Comparison of ENCODE assay signal across 24 mouse cellular contexts in the genomic region with DNA sequence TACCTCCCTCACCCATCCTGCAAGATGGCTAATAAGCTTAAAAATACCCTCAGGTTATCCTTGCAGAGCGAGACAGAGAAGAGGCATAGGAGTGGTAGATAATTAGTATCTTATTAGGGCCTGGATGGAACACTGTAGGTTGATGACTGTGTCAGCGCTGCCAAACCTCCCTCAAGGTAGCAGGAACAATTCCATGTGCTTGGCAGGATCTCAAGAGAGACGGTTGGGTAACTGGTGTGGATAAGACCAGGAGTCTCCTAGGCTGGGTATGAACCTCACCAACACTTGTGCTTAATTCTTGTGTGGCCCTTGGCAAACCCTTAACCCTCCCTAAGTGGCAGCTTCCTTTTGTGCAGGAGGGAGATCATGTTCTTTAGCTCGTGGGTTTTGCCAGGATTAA. TPM values are rescaled to one million over a fixed set of nuclear protein-coding genes. Genes with fewer than 3 reads are reported as not detected.
DNase-seq lines count a peak whose midpoint lies in the region; ATAC-seq lines count a peak whose summit lies in the region.
"Had no signal": no experiment of that assay in that cellular context is flagged by ENCODE, and none has a peak within 500 bp of the region (broad histone marks: within the 10 kb centered on the region; RNA-seq: fewer than 3 reads in every experiment).

No protein-coding gene starts in this region.

- no peaks in the 10 kb centered on the region for H3K4me1 ChIP-seq in embryonic facial prominence, embryonic 14.5 days (ENCODE audit: control insufficient read depth, insufficient read depth, low read length)
- peaks cover 13% of the 10 kb centered on the region; the same call in 1 of the 2 replicates for H3K4me1 ChIP-seq in embryonic facial prominence, embryonic 10.5 days
- H3K4me1 ChIP-seq: embryonic facial prominence, embryonic 12.5 days; embryonic facial prominence, embryonic 15.5 days had no signal

- no peak overlapping the region for H3K4me2 ChIP-seq in embryonic facial prominence, embryonic 14.5 days (ENCODE audit: low read depth, low read length)
- H3K4me2 ChIP-seq: embryonic facial prominence, embryonic 12.5 days; embryonic facial prominence, embryonic 15.5 days; forebrain, embryonic 13.5 days; forebrain, embryonic 15.5 days had no signal

- peak; percentile 31; the same call in 1 of the 2 replicates for ATAC-seq in embryonic facial prominence, embryonic 14.5 days (ENCODE audit: low read depth)
- ATAC-seq: activated CD4-positive, CD25-positive, alpha-beta regulatory T cell, adult 4 months; CD4-positive, CD25-positive, alpha-beta regulatory T cell, adult 4 months; forebrain, embryonic 13.5 days; forebrain, embryonic 15.5 days; forebrain, postnatal 0 days; Patski had no signal

- DNase-seq in cerebellum, postnatal 10 days: peak; percentile 34 to 41
- no peak for DNase-seq in cerebellum, adult 9-11 months
- peak; percentile 22 for DNase-seq in embryonic facial prominence, embryonic 14.5 days (ENCODE audit: low spot score)
- no peak for DNase-seq in embryonic facial prominence, embryonic 10.5 days (ENCODE audit: low spot score)
- DNase-seq in gonadal fat pad, adult 2 months (ENCODE audit: low read depth): peak; percentile 98
- no peak for DNase-seq in urinary bladder, adult 18-20 months (ENCODE audit: low spot score in 2 of 2)
- DNase-seq: adrenal gland, adult 2 months; adrenal gland, postnatal 10 days; adrenal gland, postnatal 25 days; B cell, adult 2 months; cerebellum, adult 11-12 months; cerebellum, adult 2 months; cerebellum, adult 9-10 months; forebrain, postnatal 0 days had no signal

- no peak overlapping the region for H3K4me3 ChIP-seq in embryonic facial prominence, embryonic 14.5 days (ENCODE audit: low read depth, low read length)
- no peak overlapping the region for H3K4me3 ChIP-seq in embryonic facial prominence, embryonic 10.5 days
- H3K4me3 ChIP-seq: embryonic facial prominence, embryonic 12.5 days; embryonic facial prominence, embryonic 15.5 days; erythroblast, embryonic 14.5 days; forebrain, embryonic 13.5 days; forebrain, embryonic 15.5 days had no signal

- 62% methylated on average over 4 of the region's 4 CpGs for WGBS in embryonic facial prominence, embryonic 14.5 days
- 69% methylated on average over 4 of the region's 4 CpGs for WGBS in embryonic facial prominence, embryonic 10.5 days

- H3K27me3 ChIP-seq in embryonic facial prominence, embryonic 14.5 days (replicated peaks; ENCODE audit: control insufficient read depth, insufficient read depth, low read length): no peaks in the 10 kb centered on the region
- no peaks in the 10 kb centered on the region for H3K27me3 ChIP-seq in embryonic facial prominence, embryonic 10.5 days (replicated peaks; ENCODE audit: low read depth, poor library complexity, severe bottlenecking)
- H3K27me3 ChIP-seq: CH12.LX; embryonic facial prominence, embryonic 12.5 days; embryonic facial prominence, embryonic 15.5 days; forebrain, embryonic 13.5 days; forebrain, embryonic 15.5 days had no signal

- no peaks in the 10 kb centered on the region for H3K9me3 ChIP-seq in embryonic facial prominence, embryonic 14.5 days (ENCODE audit: control insufficient read depth, low read length)
- H3K9me3 ChIP-seq in embryonic facial prominence, embryonic 10.5 days: no peaks in the 10 kb centered on the region
- H3K9me3 ChIP-seq: embryonic facial prominence, embryonic 12.5 days; embryonic facial prominence, embryonic 15.5 days; forebrain, embryonic 13.5 days; forebrain, embryonic 15.5 days; G1E had no signal

- no peak overlapping the region for H3K9ac ChIP-seq in embryonic facial prominence, embryonic 14.5 days (ENCODE audit: low read depth, low read length)
- H3K9ac ChIP-seq: embryonic facial prominence, embryonic 12.5 days; embryonic facial prominence, embryonic 15.5 days; forebrain, embryonic 13.5 days; forebrain, embryonic 15.5 days; forebrain, postnatal 0 days had no signal

- no peaks in the 10 kb centered on the region for H3K36me3 ChIP-seq in embryonic facial prominence, embryonic 14.5 days (ENCODE audit: control insufficient read depth, insufficient read depth, low read length)
- H3K36me3 ChIP-seq in embryonic facial prominence, embryonic 10.5 days (replicated peaks): no peaks in the 10 kb centered on the region
- H3K36me3 ChIP-seq: embryonic facial prominence, embryonic 12.5 days; embryonic facial prominence, embryonic 15.5 days; forebrain, embryonic 15.5 days; G1E had no signal

- H3K27ac ChIP-seq in embryonic facial prominence, embryonic 14.5 days (replicated peaks; ENCODE audit: low read depth, low read length): no peak overlapping the region
- H3K27ac ChIP-seq in embryonic facial prominence, embryonic 10.5 days (replicated peaks): no peak overlapping the region
- H3K27ac ChIP-seq: embryonic facial prominence, embryonic 12.5 days; embryonic facial prominence, embryonic 15.5 days; forebrain, embryonic 13.5 days; forebrain, embryonic 15.5 days had no signal

RNA-seq across cellular contexts. Expression of a gene that starts 9.0 kb away (rescaled TPM):
- polyA plus RNA-seq in embryonic facial prominence, embryonic 14.5 days (2014; fragmentation: Nextera tagmentation; extraction: Ambion mirVana): 19.8 and 21.7 TPM in 2 replicates
- 12.8 and 15.3 TPM in 2 replicates for polyA plus RNA-seq in embryonic facial prominence, embryonic 10.5 days (2016; fragmentation: Nextera tagmentation; extraction: Ambion mirVana)
- polyA plus RNA-seq in gonadal fat pad, adult 2 months (2012; rRNA removed): 3.9 and 4.3 TPM in 2 replicates
- polyA plus RNA-seq: activated CD4-positive, CD25-positive, alpha-beta regulatory T cell, adult 4 months; CD4-positive, CD25-positive, alpha-beta regulatory T cell, adult 4 months; erythroblast, embryonic 14.5 days; G1E; Patski had no signal

Comparison
In these comparisons a context has a peak if more than half of its experiments do, and no peak if none do; other contexts are left out.
1. DNase-seq: peak in cerebellum, postnatal 10 days (2 of 2), embryonic facial prominence, embryonic 14.5 days (single experiment) and gonadal fat pad, adult 2 months (single experiment); none in cerebellum, adult 9-11 months (single experiment), embryonic facial prominence, embryonic 10.5 days (single experiment) and urinary bladder, adult 18-20 months (0 of 2).